Mouse (Mus musculus) frontal cortex, postnatal 36 days (tissue): ENCODE data around the gene Ikbke.
"Not testable (repeated sequence)": the region's sequence is repeated elsewhere in the genome, so short reads cannot be mapped to it uniquely, and the experiment has no call there.

ENCODE experiments used
- DNase-seq, 2 experiments: peaks; one replicate each; pipeline ENCODE4 v3.0.0; 2022; ENCODE audit warnings: low spot score in 2 of 2

Gene Ikbke

DNA sequence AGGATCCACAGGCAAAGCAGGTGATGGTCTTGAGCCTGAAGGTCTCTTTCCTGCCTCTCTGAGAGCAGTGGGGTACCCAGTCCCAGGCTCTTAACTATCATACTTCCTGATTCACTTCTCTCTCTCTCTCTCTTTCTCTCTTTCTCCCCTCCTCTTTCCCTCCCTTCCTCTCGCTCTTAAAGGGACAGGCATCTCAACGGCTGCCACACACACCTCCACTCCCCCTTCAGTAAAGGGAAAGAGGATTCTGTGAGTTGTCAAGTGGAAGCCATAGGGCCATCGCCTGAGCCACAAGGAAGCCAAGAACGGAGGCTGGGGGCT lies at the start of gene Ikbke:
TSS of gene Ikbke (minus strand) at position 151 of the 321 bp plus-strand sequence.
- DNase-seq = no peak

DNA sequence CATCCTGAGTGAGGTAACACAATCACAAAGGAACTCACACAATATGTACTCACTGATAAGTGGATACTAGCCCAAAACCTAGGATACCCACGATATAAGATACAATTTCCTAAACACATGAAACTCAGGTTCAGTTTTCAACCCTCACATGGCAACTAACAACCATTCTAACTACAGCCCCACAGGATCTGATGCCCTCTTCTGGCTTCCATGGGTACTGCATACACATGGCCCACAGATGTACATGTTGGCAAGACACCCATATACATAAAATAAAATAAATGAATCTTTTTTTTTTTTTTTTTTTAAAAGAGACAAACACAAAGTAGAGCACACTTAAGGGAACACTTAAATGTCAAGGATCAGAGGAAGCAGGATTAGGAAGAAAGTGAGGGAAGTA lies 49.7 kb upstream of the Ikbke start:
- DNase-seq = not testable (repeated sequence)

DNA sequence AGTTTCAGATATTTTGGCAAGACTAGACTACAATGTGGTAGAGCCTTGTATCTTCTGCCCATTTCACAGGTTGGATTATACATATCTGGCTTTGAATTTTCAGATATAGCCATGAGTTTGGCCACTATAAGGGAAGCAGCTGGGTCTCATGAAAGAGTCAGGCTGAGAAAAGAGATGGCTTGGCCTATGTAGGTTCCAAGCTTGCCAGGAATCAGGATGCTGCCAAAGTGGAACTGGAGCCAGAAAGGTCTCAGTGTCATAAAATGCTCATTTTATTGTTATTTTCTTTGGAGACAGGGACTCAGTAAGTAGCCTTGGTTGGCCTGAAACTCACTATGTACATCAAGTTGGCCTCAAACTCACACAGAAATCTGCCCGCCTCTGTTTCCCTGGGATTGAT lies 47.8 kb upstream of the Ikbke start:
- DNase-seq = no peak

DNA sequence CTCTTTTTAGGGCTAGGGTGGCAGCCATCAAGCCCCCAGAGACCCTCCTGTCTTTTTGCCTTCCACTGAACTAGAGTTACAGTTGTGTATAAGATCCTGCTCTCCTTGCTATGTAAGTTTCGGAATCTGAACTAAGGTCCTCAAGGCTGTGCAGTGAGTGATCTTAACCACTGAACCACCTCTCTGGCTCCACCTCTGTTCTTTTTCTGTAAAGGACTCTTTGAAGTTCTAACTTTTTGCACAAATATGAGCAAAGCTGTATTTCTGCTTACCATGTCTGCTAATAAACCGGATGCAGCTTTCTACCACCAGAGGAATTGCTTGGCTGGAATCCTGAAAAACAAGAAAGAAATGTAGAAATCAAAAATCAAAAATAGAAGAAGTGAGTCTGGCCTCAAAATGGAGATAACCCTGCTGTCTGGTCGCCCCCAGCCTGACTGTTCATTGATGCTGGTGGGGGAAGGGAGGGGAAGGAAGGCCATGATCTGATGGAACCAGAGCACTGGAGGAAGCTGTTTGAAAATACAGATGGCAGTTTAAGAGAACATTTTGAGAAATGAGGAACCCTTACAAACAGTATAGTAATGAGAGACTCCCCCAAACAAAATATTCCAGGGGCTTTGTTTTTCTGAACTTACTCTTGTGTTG lies 45.5 kb upstream of the Ikbke start:
- no peak for DNase-seq

DNA sequence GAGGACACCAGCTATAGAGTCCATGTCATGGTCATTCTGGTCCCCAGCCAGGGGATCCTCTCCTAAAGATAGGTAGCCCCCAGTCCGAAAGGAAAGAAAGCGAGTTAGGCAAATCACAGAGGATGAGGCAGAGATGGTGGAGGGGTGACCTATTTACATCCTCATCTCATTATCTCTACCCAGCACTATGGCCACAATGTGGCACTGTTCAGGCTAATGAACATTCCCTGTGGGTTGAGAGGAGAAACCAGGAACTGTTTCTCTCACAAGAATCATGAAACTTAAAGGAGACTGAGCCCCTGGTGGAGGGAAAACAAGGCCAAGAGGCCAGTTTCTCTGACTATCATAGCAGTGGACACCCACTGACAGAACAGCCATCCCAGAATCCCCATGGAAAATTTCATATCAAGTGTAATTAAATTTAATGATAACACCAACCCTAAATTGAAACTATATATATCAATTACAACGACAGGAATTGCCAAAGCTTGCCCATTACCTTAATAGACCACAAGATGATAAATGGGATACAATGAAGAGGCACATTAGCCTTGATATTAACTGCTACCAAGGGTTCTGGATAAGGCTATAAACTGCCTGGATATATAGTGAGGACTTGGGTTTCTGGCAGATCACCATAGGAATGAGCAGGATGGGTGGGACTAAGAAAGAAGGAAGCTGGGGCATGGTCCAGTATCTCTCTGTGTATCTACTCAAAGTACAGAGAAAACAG lies 40.4 kb upstream of the Ikbke start:
- no peak for DNase-seq

DNA sequence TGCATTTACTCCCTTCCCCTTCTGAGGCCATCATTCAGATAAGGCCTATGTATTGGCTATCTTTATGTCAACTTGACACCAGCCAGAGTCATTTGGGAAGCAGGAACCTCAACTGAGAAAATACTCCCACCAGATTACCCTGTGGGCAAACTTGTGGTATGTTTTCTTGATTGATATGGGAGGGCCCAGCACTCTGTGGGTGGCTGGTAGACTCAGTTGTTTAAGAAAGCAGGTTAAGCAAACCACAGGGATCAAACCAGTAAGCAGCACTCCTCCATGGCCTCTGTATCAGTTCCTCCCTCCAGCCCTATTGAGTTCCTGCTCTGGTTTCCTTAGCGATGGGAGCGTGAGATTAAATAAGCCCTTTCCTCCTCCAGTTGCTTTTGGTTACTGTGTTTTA lies 39.0 kb upstream of the Ikbke start:
- no peak for DNase-seq

DNA sequence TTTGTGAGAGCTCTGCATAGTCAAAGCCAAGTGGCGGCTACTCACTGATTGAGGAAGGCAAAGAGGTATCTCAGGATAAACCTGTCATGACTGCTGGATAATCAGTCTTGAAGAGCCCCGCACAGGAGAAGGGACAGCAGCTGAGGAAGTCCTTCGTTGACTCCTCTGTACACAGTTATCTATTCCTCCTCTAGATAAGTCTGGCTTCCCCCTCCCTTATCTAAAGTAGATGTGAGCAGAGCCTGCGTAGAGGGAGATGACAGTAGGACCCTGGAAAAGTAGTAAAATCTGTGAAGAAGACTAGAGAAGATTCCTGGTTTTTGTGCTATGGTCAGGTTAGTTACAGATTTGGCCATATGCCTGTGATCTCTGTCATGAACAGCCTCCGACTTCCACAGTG lies 38.2 kb upstream of the Ikbke start:
- DNase-seq = no peak

DNA sequence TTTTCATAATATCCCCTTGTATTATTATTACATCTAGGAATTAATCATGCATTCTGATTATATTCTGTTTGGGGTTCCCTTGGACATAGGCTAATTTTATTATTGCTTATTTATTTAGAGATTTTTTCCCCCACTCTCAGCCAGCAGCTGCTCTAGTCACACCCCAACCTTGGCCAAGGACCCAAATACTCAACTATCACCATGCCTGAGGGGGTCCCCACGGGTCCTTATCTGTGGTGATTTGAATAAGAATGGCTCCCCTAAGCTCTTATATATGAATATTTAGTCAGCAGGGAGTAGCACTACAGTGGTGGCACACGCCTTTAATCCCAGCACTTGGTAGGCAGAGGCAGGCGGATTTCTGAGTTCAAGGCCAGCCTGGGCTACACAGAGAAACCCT lies 31.9 kb upstream of the Ikbke start:
- no peak for DNase-seq

DNA sequence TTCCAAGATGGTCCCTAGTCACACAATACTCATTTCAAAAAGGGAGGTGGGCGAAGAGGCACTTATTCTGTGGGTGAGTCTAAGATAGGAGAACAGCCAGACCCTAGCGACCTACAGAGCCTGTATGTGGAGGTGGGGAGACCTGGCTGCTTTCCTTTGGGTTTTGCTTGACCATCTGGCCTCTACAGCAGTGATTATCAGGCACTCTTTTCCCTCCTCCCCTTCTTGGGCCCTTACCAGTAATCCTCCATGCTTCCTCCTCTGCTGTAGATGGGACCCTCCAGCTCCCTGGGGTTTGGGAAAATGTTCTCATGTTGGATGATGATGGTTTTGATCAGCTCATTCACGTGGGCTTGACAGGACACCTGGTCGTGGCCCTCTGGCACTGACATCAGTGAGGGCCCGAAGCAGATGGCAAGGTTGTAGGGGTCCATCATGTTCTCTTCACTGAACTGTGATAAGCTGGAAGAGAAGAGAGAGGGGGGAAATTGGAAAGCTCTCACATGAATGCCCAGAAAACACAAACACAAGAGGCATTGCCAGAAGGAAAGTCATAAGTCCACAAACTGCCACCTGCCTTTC lies 30.9 kb upstream of the Ikbke start:
- DNase-seq = no peak

DNA sequence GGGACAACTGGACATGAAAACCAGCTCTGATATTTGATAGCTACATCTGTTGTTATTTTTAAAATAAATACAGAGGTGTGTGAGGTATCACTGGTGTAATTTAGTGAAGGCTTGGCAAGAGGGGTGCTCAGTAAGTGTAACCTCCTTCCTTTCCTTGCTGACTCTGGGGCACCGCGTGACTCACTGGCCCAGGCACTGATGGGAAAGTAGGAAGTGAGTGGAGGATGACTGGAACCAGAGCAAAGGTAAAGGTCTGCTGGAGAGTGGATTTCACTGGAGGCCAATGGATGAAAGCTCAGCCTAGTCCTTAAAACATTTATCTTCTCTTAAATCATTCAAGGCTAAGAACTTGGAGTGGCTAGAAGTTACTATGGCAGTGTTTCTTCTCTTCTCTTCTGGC lies 21.3 kb upstream of the Ikbke start:
- no peak for DNase-seq

DNA sequence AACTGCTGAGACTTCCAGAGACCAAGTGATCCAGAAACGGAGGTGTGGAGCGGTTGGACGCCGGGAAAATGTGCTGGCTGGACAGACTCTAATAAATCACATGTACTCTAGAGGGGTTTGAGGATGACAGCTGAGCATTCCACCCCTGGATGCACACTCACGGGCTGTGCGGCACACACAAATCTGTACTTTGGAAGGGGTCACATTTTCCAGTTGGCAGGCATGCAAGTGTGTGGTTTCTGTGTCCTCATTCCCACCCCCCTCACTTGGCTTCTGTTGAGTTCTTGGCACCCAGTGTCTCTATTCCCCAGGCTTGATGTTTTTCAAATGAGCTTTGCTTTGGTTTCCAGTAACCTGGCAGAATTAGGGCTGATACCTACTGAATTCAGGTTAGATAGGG lies 20.4 kb upstream of the Ikbke start:
- DNase-seq = no peak

DNA sequence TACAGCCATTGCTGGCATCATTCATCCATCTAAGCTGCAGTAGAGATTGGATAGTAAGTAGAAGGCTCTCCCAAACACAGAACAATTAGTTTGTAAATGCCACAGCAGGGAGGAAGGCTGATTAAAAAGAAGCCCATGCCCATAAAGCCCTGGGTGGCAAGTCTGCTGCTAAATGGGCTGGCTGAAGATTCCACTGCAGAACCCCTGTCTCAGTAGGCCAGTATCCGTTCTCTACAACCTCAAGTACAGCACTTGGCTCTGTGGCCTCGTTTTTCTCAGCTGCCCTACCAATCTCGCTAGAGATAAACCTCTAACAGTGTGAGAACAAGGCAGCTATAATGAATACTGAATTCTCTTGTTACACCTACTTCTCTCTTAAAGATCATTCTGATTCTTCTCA lies 19.8 kb upstream of the Ikbke start:
- no peak for DNase-seq

DNA sequence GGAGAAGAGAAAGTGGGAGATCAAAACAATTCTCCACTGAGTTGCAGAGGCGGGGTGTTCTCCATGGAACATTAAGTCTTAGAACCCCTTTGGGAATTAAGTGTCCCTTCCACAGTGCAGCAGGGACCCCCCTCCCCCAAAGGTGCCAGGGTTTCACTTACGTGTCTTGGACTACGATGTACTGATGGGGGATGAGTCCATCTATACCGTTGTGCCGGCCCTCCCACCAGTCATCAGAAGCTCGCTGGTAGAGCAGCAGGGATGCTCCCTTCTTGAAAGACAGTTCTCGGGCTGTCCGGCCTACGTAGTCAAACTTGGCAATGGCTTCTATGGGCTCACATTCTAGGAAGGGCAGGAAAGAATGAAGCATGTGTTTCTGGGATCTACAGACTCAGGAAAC lies 18.8 kb upstream of the Ikbke start:
- DNase-seq = no peak

DNA sequence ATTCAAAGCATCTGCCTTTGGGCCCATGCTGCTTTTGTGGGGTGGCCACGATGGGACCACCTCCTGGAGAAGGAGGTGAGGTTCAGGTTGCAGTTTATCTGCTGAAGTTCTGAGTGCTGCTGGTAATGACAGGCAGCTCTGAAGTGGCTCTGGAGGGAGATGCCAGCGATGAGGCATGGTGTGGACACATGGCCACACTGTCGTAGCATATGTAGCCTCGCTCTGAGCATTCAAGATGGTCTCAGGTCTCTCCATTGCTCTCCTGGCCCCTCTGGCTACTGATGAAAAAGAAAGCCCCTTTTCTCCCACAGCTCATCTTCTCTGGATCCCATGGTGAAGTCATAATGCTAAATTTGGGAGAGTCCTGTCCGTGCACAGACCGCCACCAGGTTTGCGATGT lies 17.3 kb upstream of the Ikbke start:
- DNase-seq = no peak

DNA sequence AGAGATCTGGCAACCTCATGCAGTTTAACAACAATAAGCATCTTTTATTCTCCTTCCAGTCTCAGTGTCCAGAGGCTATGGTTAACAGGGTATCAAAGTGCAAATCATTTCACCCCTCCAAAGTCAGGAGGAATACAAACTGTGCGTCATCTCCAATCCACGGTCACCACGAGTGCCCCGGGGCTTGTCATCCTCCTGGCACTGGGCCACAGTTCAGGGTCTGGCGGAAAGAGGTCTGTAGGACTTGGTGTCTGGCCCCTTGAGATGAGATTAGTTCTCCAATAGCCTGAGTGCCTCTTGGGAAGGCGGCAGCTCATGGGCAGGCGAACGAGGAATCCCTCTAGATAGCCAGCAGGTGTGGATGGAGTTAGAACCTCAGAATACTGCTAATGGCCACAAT lies 15.8 kb upstream of the Ikbke start:
- DNase-seq = no peak

DNA sequence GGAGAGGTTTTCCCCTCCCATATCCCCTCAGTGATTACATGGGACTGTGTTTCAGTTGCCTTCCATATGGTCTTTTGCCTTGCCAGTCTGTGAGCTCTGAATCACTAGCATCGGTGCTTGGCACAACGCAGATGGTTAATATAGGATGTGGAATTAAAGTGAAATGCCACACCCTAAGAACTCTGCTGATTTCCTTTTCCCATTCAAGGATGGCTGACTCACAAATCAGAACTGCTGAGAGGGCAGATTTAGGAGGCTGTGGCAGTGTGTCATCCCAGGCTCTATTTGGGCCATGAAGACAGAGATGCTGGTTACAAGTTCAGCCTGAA lies 14.5 kb upstream of the Ikbke start:
- peak; percentile 35 to 46 for DNase-seq

DNA sequence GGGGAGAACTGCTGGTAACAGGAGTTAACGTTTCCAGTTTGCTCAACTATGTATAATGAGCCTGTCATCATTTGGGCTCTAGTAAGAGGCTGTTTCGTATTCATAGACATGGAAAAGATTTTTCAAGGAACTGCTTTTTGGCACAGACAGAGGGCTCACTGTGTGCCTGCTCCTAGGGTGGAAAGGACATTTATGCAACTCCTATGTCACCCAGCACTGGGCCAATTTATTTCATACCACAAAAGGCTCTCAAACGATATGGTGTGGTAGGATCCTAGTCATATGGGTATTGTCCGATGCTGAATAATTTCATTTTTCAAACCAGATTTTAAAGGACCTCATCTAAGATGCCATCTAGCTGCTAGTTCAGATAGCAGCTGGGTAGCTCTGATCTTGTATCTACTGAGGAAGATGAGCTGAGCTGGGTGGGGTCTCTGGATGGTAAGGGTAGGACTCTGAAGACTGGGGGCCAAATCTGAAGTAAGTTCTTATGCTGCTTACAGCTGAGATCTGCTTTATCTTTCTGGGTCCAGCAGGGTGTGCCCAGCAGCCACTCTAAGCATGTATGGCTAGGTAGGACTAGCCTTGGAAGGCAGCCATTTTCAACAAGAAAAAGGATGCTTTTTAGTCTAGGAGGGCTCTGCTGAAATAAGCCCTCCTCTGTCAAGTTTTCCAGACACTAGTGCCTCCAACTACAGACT lies 14.0 kb upstream of the Ikbke start:
- DNase-seq = no peak

DNA sequence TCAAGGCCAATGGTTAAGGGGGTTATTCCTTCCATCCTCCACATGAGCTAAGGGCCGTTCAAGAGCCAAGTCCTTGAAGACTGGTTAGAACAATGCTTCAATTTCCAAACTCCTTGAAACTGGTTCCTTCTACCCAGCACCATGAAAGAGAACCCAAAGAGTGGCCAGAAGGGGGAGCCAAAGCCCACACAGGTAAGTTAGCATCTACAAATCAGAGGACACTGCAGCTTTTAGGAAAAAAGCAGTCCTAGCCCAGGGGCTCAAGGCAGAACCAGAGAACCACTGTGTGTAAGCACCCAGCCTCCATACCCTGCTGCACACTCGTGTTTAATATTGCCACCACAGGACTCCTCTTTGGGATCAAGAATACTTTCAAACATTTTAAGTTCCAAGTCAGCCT lies 11.2 kb upstream of the Ikbke start:
- DNase-seq = peak; percentile 64 to 74

DNA sequence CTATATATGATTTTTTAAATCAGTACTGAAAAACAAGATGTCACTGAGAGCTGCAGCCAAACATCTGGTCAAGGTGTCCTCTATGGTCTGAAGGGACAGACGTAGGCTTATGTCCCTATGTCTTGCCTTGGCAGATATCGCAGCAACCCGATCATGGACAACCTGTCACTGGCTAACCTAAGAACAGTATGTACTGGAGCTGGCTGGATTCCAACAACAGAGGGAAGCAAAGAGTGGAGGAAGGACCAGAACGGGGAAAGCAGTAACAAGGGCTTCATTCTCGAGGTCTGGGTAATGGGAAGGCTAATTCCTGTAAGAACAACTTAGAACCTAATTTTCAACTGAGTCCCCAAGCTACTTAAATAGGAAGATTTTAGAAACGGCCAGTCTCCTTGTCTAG lies 9.5 kb upstream of the Ikbke start:
- DNase-seq = no peak

DNA sequence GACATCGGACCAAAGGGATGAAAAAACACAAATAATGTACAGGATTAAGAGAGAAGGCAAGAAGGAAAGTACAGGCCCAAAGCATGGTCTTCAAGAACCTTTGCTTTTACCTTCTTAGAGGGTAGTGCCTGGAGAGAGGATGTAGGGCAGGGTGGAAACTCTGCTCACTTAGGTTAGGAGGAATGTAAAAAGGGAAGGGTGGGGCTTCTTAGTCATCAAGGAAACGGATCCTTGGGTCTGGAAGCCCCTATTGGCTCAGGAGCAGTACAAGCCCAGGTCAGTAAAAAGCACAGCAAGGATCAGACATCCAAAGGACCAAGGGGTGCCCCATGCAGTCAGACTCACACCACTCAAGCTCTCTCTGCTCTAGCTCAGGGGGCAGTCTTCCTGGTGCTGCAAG lies 7.9 kb upstream of the Ikbke start:
- DNase-seq = no peak

DNA sequence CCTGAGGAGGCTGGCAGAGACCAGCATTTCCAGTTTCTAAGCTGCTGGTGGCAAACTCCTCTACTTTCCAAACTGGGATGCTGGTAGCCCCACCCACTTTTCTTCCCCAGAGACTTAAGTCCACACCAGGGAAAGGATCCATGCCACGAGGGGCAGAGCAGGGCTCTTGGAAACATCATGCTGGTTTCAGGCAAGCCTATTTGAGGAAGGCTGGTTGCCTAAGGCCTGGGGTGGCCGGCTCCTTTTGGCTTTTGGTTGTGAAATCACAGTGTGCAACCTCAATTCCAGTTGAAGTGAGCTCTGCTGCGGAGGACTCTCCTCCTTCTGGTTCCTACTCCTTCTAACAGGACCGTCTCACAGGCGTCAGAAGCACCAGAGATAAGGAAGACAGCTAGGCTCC lies 7.4 kb upstream of the Ikbke start:
- DNase-seq = no peak

DNA sequence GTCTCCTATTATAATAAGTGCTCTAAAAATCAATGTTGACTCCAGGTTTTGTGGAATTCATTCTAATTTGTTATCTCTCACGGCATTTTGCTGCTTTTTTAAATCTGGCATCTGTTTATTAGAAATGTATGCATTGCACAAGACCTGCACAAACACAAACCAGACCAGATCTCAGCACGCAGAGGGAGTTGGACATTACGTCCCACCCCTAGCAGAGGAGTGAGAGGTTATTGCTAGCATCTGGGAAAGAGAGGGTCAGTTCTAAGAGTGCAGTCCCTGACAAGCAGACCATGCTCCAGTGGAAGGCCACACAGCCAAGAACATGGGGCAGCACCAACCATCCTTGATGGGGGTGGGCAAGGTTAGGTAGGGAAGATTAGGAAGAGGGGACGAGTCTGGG lies 5.2 kb upstream of the Ikbke start:
- no peak for DNase-seq

DNA sequence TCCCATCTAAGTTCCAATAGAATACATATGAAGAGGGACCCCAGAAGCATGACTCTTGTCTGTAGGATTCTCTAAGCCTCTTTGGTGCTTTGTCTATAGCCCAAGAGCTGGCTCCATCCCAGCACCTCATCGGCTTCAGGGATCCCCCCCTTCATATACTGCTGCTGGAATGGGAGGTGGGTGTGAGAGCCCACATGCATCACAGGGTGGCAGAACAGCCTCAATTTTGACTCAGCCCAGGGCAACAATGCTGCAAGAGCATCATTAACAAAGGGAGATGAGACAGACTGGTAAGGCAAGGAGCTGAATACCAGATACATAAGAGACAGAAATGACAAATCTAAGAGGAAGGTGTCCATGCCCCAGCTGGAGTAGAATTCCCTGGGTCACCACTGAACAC lies 4.8 kb upstream of the Ikbke start:
- DNase-seq = no peak
